Mouse (Mus musculus) megakaryocyte, embryonic 14.5 days (primary cell): ENCODE data around the gene Nnat.

Source experiments
- FLI1 ChIP-seq: IDR thresholded peaks from 2 replicates; pipeline ENCODE4 v1.6.1; 2012; ENCODE audit warnings: low read length, inconsistent platforms, mixed read lengths
- GATA1 ChIP-seq: IDR thresholded peaks from 3 replicates; pipeline ENCODE4 v1.6.1; 2012; ENCODE audit warnings: mixed read lengths, low read length, inconsistent platforms, borderline replicate concordance

GRCm38 (mm10) chr2:157561165-157561836 is 1.4 kb downstream of the Nnat start:
- TF ChIP-seq GATA1 (no peak), FLI1 (no peak)
